Mouse (Mus musculus): ENCODE data around the gene Kng2.

DNA sequence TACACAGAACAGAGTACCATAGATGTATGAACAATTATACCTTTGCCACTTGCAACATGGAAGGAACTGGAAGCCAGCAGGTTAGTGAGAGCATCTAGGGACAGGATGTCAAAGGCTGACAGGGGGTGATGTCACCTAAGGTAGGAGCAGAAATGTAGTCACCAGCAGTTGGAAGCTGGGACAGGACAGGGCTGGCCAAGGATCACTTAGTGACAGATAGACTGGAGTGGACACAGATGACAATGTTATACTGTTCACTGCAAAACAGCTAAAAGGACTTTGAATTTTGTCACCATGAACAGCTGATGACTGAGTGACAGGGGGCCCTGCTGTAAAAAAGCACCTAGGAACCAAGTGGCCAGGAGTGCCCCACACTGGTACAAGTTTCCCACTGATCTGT, 2.7 kb downstream of the Kng2 start:
- no peak for TF ChIP-seq CTCF (IDR thresholded peaks at IDR 0.05; ENCODE audit: low read depth, low read length)
- no peak for TF ChIP-seq POLR2AphosphoS5 (IDR thresholded peaks at IDR 0.05; ENCODE audit: insufficient replicate concordance, low read depth, low read length)
- TF ChIP-seq GATA1 (IDR thresholded peaks at IDR 0.05; ENCODE audit: borderline replicate concordance, low read length) = no peak

Data from G1E (cell line).